Mouse (Mus musculus): ENCODE measurements around the gene Sgcd. TPM values are rescaled to one million over a fixed set of nuclear protein-coding genes. Genes with fewer than 3 reads are reported as not detected.

Sgcd gene
- polyA plus RNA-seq, 1 experiment from 2014 or later: 0.23 TPM

GRCm38 (mm10) chr11:47154837-47155430 lies 833.8 kb downstream of the Sgcd start:
- no peak overlapping the region for H3K4me3 ChIP-seq
- no peaks in the 10 kb centered on the region for H3K36me3 ChIP-seq
- no peak for ATAC-seq
- no peak overlapping the region for H3K9ac ChIP-seq
- no peak overlapping the region for H3K4me2 ChIP-seq
- no peak overlapping the region for H3K27ac ChIP-seq
- 70% methylated on average over 5 of the region's 5 CpGs for WGBS (ENCODE audit: insufficient replicate concordance)
- no peaks in the 10 kb centered on the region for H3K9me3 ChIP-seq (replicated peaks)
- H3K4me1 ChIP-seq: no peaks in the 10 kb centered on the region
- no peaks in the 10 kb centered on the region for H3K27me3 ChIP-seq (replicated peaks)

- no peak overlapping the region for H3K9ac ChIP-seq
- H3K4me1 ChIP-seq: no peaks in the 10 kb centered on the region
- H3K27me3 ChIP-seq (replicated peaks): no peaks in the 10 kb centered on the region
- no peaks in the 10 kb centered on the region for H3K36me3 ChIP-seq
- no peak for ATAC-seq
- no peak overlapping the region for H3K4me2 ChIP-seq
- no peak overlapping the region for H3K4me3 ChIP-seq
- H3K27ac ChIP-seq: no peak overlapping the region
- no peaks in the 10 kb centered on the region for H3K9me3 ChIP-seq (replicated peaks)
- 62% methylated on average over 9 of the region's 9 CpGs for WGBS (ENCODE audit: insufficient replicate concordance)
Measured at GRCm38 (mm10) chr11:47149607-47150006, 839.2 kb downstream of the Sgcd start.

- Histone ChIP-seq H3K4me1 (no peaks in the 10 kb centered on the region), H3K4me2 (no peak overlapping the region), H3K36me3 (no peaks in the 10 kb centered on the region), H3K4me3 (no peak overlapping the region), H3K9me3 (replicated peaks) (no peaks in the 10 kb centered on the region), H3K27me3 (replicated peaks) (no peaks in the 10 kb centered on the region), H3K9ac (no peak overlapping the region), H3K27ac (no peak overlapping the region)
- 75% methylated on average over 2 of the region's 2 CpGs for WGBS (ENCODE audit: insufficient replicate concordance)
- ATAC-seq: no peak
Measured at GRCm38 (mm10) chr11:47139867-47140266, 848.9 kb downstream of the Sgcd start.

GRCm38 (mm10) chr11:47139271-47139670 lies 849.5 kb downstream of the Sgcd start:
- Histone ChIP-seq H3K9ac (no peak overlapping the region), H3K4me3 (no peak overlapping the region), H3K9me3 (replicated peaks) (no peaks in the 10 kb centered on the region), H3K27ac (no peak overlapping the region), H3K36me3 (no peaks in the 10 kb centered on the region), H3K4me2 (no peak overlapping the region), H3K4me1 (no peaks in the 10 kb centered on the region), H3K27me3 (replicated peaks) (no peaks in the 10 kb centered on the region)
- WGBS (ENCODE audit: insufficient replicate concordance): 59% methylated on average over 1 of the region's 1 CpGs
- no peak for ATAC-seq

GRCm38 (mm10) chr11:47132410-47132809 lies 856.4 kb downstream of the Sgcd start:
- no peak for ATAC-seq
- no peaks in the 10 kb centered on the region for H3K27me3 ChIP-seq (replicated peaks)
- no peaks in the 10 kb centered on the region for H3K4me1 ChIP-seq
- no peak overlapping the region for H3K9ac ChIP-seq
- 86% methylated on average over 6 of the region's 6 CpGs for WGBS (ENCODE audit: insufficient replicate concordance)
- no peak overlapping the region for H3K27ac ChIP-seq
- H3K9me3 ChIP-seq (replicated peaks): no peaks in the 10 kb centered on the region
- H3K36me3 ChIP-seq: no peaks in the 10 kb centered on the region
- H3K4me2 ChIP-seq: no peak overlapping the region
- H3K4me3 ChIP-seq: no peak overlapping the region

GRCm38 (mm10) chr11:47130432-47130831 lies 858.3 kb downstream of the Sgcd start:
- ATAC-seq: no peak
- 54% methylated on average over 3 of the region's 3 CpGs for WGBS (ENCODE audit: insufficient replicate concordance)
- H3K9ac ChIP-seq: no peak overlapping the region
- no peak overlapping the region for H3K4me3 ChIP-seq
- no peak overlapping the region for H3K4me2 ChIP-seq
- H3K4me1 ChIP-seq: no peaks in the 10 kb centered on the region
- no peaks in the 10 kb centered on the region for H3K36me3 ChIP-seq
- no peak overlapping the region for H3K27ac ChIP-seq
- H3K9me3 ChIP-seq (replicated peaks): no peaks in the 10 kb centered on the region
- H3K27me3 ChIP-seq (replicated peaks): no peaks in the 10 kb centered on the region

- Histone ChIP-seq H3K4me3 (no peak overlapping the region), H3K4me2 (no peak overlapping the region), H3K36me3 (no peaks in the 10 kb centered on the region), H3K4me1 (no peaks in the 10 kb centered on the region), H3K9ac (no peak overlapping the region), H3K27ac (no peak overlapping the region), H3K9me3 (replicated peaks) (no peaks in the 10 kb centered on the region), H3K27me3 (replicated peaks) (no peaks in the 10 kb centered on the region)
- no peak for ATAC-seq
- WGBS (ENCODE audit: insufficient replicate concordance): 43% methylated on average over 7 of the region's 7 CpGs
Measured at GRCm38 (mm10) chr11:47129992-47130391, 858.8 kb downstream of the Sgcd start.

- H3K27me3 ChIP-seq (replicated peaks): no peaks in the 10 kb centered on the region
- no peak overlapping the region for H3K9ac ChIP-seq
- H3K27ac ChIP-seq: no peak overlapping the region
- ATAC-seq: no peak
- 54% methylated on average over 1 of the region's 1 CpGs for WGBS (ENCODE audit: insufficient replicate concordance)
- no peaks in the 10 kb centered on the region for H3K9me3 ChIP-seq (replicated peaks)
- no peak overlapping the region for H3K4me3 ChIP-seq
- no peaks in the 10 kb centered on the region for H3K36me3 ChIP-seq
- H3K4me1 ChIP-seq: no peaks in the 10 kb centered on the region
- H3K4me2 ChIP-seq: no peak overlapping the region
Measured at GRCm38 (mm10) chr11:47129166-47129565, 859.6 kb downstream of the Sgcd start.

GRCm38 (mm10) chr11:47128331-47128730 lies 860.4 kb downstream of the Sgcd start:
- Histone ChIP-seq H3K4me1 (no peaks in the 10 kb centered on the region), H3K4me2 (no peak overlapping the region), H3K4me3 (no peak overlapping the region), H3K36me3 (no peaks in the 10 kb centered on the region), H3K9me3 (replicated peaks) (no peaks in the 10 kb centered on the region), H3K27ac (no peak overlapping the region), H3K27me3 (replicated peaks) (no peaks in the 10 kb centered on the region), H3K9ac (no peak overlapping the region)
- no peak for ATAC-seq
- 57% methylated on average over 3 of the region's 3 CpGs for WGBS (ENCODE audit: insufficient replicate concordance)

- Histone ChIP-seq H3K27me3 (replicated peaks) (no peaks in the 10 kb centered on the region), H3K9ac (no peak overlapping the region), H3K27ac (no peak overlapping the region), H3K4me2 (no peak overlapping the region), H3K4me1 (no peaks in the 10 kb centered on the region), H3K4me3 (no peak overlapping the region), H3K36me3 (no peaks in the 10 kb centered on the region), H3K9me3 (replicated peaks) (no peaks in the 10 kb centered on the region)
- ATAC-seq: no peak
- 47% methylated on average over 1 of the region's 1 CpGs for WGBS (ENCODE audit: insufficient replicate concordance)
Measured at GRCm38 (mm10) chr11:47120874-47121273, 867.9 kb downstream of the Sgcd start.

GRCm38 (mm10) chr11:47117896-47118295 lies 870.9 kb downstream of the Sgcd start:
- no peak overlapping the region for H3K4me2 ChIP-seq
- no peaks in the 10 kb centered on the region for H3K9me3 ChIP-seq (replicated peaks)
- ATAC-seq: no peak
- 34% methylated on average over 2 of the region's 2 CpGs for WGBS (ENCODE audit: insufficient replicate concordance)
- H3K27ac ChIP-seq: no peak overlapping the region
- no peak overlapping the region for H3K9ac ChIP-seq
- H3K27me3 ChIP-seq (replicated peaks): no peaks in the 10 kb centered on the region
- no peaks in the 10 kb centered on the region for H3K36me3 ChIP-seq
- H3K4me3 ChIP-seq: no peak overlapping the region
- H3K4me1 ChIP-seq: no peaks in the 10 kb centered on the region

GRCm38 (mm10) chr11:47114366-47114765 lies 874.4 kb downstream of the Sgcd start:
- H3K9me3 ChIP-seq (replicated peaks): no peaks in the 10 kb centered on the region
- ATAC-seq: no peak
- H3K9ac ChIP-seq: no peak overlapping the region

GRCm38 (mm10) chr11:47113081-47113480 lies 875.7 kb downstream of the Sgcd start:
- WGBS (ENCODE audit: insufficient replicate concordance): 51% methylated on average over 5 of the region's 5 CpGs
- Histone ChIP-seq H3K4me2 (no peak overlapping the region), H3K4me1 (no peaks in the 10 kb centered on the region), H3K4me3 (no peak overlapping the region), H3K9me3 (replicated peaks) (no peaks in the 10 kb centered on the region), H3K27me3 (replicated peaks) (no peaks in the 10 kb centered on the region), H3K27ac (no peak overlapping the region), H3K9ac (no peak overlapping the region), H3K36me3 (no peaks in the 10 kb centered on the region)
- ATAC-seq: no peak

More at GRCm38 (mm10) chr11:47114366-47114765, 874.4 kb downstream of the Sgcd start:
- WGBS (ENCODE audit: insufficient replicate concordance): 55% methylated on average over 4 of the region's 4 CpGs
- Histone ChIP-seq H3K4me1 (no peaks in the 10 kb centered on the region), H3K4me3 (no peak overlapping the region), H3K27ac (no peak overlapping the region), H3K36me3 (no peaks in the 10 kb centered on the region), H3K27me3 (replicated peaks) (no peaks in the 10 kb centered on the region), H3K4me2 (no peak overlapping the region)
